Comparison of ENCODE assay signal across 7 mouse cellular contexts in the genomic region with DNA sequence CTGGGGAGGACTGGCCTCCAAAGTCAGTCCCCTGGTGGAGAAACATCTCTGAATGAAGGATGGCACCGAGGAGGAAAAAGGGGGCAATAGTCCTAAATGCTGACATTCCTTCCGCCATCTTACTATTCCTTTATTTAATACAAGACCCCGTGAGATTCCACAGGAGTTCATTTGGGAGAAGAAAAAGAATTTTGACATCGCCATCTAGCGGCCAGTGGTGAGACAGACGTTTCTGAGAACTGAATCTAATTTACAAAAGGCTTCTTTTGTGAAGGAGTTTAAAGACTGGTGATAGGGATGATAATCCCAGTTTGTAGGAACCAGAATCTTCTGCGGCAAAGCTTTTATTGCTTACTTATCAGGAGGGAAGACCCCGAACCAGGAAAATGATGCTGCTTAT.
DNase-seq lines count a peak whose midpoint lies in the region; ATAC-seq and TF ChIP-seq lines count a peak whose summit lies in the region.
"Not testable (repeated sequence)": the region's sequence is repeated elsewhere in the genome, so short reads cannot be mapped to it uniquely, and the experiment has no call there.

No protein-coding gene starts in this region.

- H3K9me3 ChIP-seq in lung, embryonic 14.5 days (ENCODE audit: low read depth, low read length): not testable (repeated sequence)

- H3K27ac ChIP-seq in gastrocnemius, adult 2 months; lung, embryonic 14.5 days (ENCODE audit: low read depth): not testable (repeated sequence)

- ATAC-seq in lung, embryonic 14.5 days (ENCODE audit: insufficient read depth): not testable (repeated sequence)

- not testable (repeated sequence) for H3K27me3 ChIP-seq in lung, embryonic 14.5 days (ENCODE audit: insufficient read depth, low read length)

- H3K4me1 ChIP-seq in lung, embryonic 14.5 days (ENCODE audit: insufficient read depth): not testable (repeated sequence)

- 73% methylated on average over 8 of the region's 8 CpGs for WGBS in lung, embryonic 14.5 days

- DNase-seq in ES-CJ7 (ENCODE audit: low read depth, low spot score): peak; percentile 90
- peak; percentile 20 for DNase-seq in WW6 (ENCODE audit: low read depth, low spot score)
- DNase-seq in embryo, embryonic 10.5 days (ENCODE audit: low spot score): peak; percentile 5
- DNase-seq in gastrocnemius, adult 2 months: not testable (repeated sequence)
- DNase-seq in kidney, postnatal 10 days: peak; percentile 14
- peak; percentile 64 for DNase-seq in lung, embryonic 14.5 days
- DNase-seq in retina, embryonic 14.5 days (ENCODE audit: low spot score): peak; percentile 62

- H3K9ac ChIP-seq in lung, embryonic 14.5 days: not testable (repeated sequence)

- H3K36me3 ChIP-seq in lung, embryonic 14.5 days (ENCODE audit: insufficient read depth): not testable (repeated sequence)

- H3K4me3 ChIP-seq in gastrocnemius, adult 2 months; lung, embryonic 14.5 days (ENCODE audit: low read depth, low read length): not testable (repeated sequence)

- not testable (repeated sequence) for H3K4me2 ChIP-seq in lung, embryonic 14.5 days

- peak; percentile 52 for TF ChIP-seq CTCF in gastrocnemius, adult 2 months (IDR thresholded peaks at IDR 0.05)
- TF ChIP-seq CTCF in lung, embryonic 14.5 days (IDR thresholded peaks at IDR 0.05; ENCODE audit: low read depth): peak; percentile 41; the same call in 1 of the 2 replicates

- intact Hi-C loops in gastrocnemius, adult 2 months (cut with DNase I): not testable (repeated sequence)
